Mouse (Mus musculus): Measurements from ENCODE around the gene Ppard. TPM values are rescaled to one million over a fixed set of nuclear protein-coding genes. Genes with fewer than 3 reads are reported as not detected.

Gene Ppard
- polyA plus RNA-seq, 1 experiment from 2014 or later, result 3.5 TPM

Other genes with a start within 250 kb of the Ppard start
- 0.99 and 1.3 TPM in 2 replicates for gene Tcp11, start 152.1 kb upstream of the Ppard start, polyA plus RNA-seq (2014; fragmentation: Nextera tagmentation; extraction: Ambion mirVana)
- gene Scube3, start 90.6 kb upstream of the Ppard start, polyA plus RNA-seq (2014; fragmentation: Nextera tagmentation; extraction: Ambion mirVana), result 8.0 and 8.6 TPM in 2 replicates
- 27.6 and 29.5 TPM in 2 replicates for gene Zfp523, start 55.6 kb upstream of the Ppard start, polyA plus RNA-seq (2014; fragmentation: Nextera tagmentation; extraction: Ambion mirVana)
- gene Def6, start 24.9 kb upstream of the Ppard start, polyA plus RNA-seq (2014; fragmentation: Nextera tagmentation; extraction: Ambion mirVana), result 1.8 and 2.9 TPM in 2 replicates
- gene Fance, start 80.8 kb downstream of the Ppard start, polyA plus RNA-seq (2014; fragmentation: Nextera tagmentation; extraction: Ambion mirVana), result 18.7 and 22.5 TPM in 2 replicates
- 445 and 475 TPM in 2 replicates for gene Rpl10a, start 95.8 kb downstream of the Ppard start, polyA plus RNA-seq (2014; fragmentation: Nextera tagmentation; extraction: Ambion mirVana)
- gene Tead3, start 118.1 kb downstream of the Ppard start, polyA plus RNA-seq (2014; fragmentation: Nextera tagmentation; extraction: Ambion mirVana), result 3.7 and 5.1 TPM in 2 replicates
- gene Tulp1, start 132.5 kb downstream of the Ppard start, polyA plus RNA-seq (2014; fragmentation: Nextera tagmentation; extraction: Ambion mirVana), result 2.9 and 4.1 TPM in 2 replicates